Mouse (Mus musculus) limb, embryonic 14.5 days (tissue): Measurements from ENCODE around the gene Dusp18. TPM values are rescaled to one million over a fixed set of nuclear protein-coding genes. Genes with fewer than 3 reads are reported as not detected.

Experiments used
- ATAC-seq: fragments of 200-750 bp; cut with Nextera tagmentation; 2 replicates; pipeline ENCODE4 v1.8.0; 2017; ENCODE audit warnings: low read depth, moderate number of reproducible peaks, moderate TSS enrichment; ENCODE audit not compliant: low FRiP score
- DNase-seq: peaks from one replicate; pipeline ENCODE4 v3.0.0-alpha.2; 2015; ENCODE audit warnings: low spot score
- H3K27ac ChIP-seq: fragments of 300-500 bp; sonication (generic); replicated peaks from 2 replicates; pipeline ENCODE4 v1.5.1; 2014; ENCODE audit warnings: low read depth, mild to moderate bottlenecking, low read length, moderate library complexity, mixed read lengths
- H3K27me3 ChIP-seq: fragments of 300-500 bp; sonication (generic); 2 replicates; pipeline ENCODE4 v1.6.1; 2014; ENCODE audit warnings: low read length, mixed read lengths; ENCODE audit not compliant: control insufficient read depth, insufficient read depth
- H3K36me3 ChIP-seq: fragments of 300-500 bp; sonication (generic); 2 replicates; pipeline ENCODE4 v1.6.1; 2014; ENCODE audit warnings: mild to moderate bottlenecking, low read length, moderate library complexity, mixed read lengths; ENCODE audit not compliant: control insufficient read depth, insufficient read depth
- H3K4me1 ChIP-seq: fragments of 300-500 bp; sonication (generic); 2 replicates; pipeline ENCODE4 v1.6.1; 2014; ENCODE audit warnings: antibody characterized with exemption, low read length, mixed read lengths; ENCODE audit not compliant: control insufficient read depth, insufficient read depth
- H3K4me2 ChIP-seq: fragments of 300-500 bp; sonication (generic); replicated peaks from 2 replicates; pipeline ENCODE4 v1.6.1; 2014; ENCODE audit warnings: low read depth, mild to moderate bottlenecking, low read length, moderate library complexity; ENCODE audit not compliant: severe bottlenecking
- H3K4me3 ChIP-seq: fragments of 300-500 bp; sonication (generic); replicated peaks from 2 replicates; pipeline ENCODE4 v1.5.1; 2014; ENCODE audit warnings: low read length
- H3K9ac ChIP-seq: fragments of 300-500 bp; sonication (generic); 2 replicates; pipeline ENCODE4 v1.6.1; 2014; ENCODE audit warnings: mild to moderate bottlenecking, low read depth, low read length, moderate library complexity; ENCODE audit not compliant: severe bottlenecking
- H3K9me3 ChIP-seq: fragments of 300-500 bp; sonication (generic); 2 replicates; pipeline ENCODE4 v1.6.1; 2016; ENCODE audit warnings: low read length; ENCODE audit not compliant: control insufficient read depth
- POLR2A ChIP-seq: fragments of 200-500 bp; IDR thresholded peaks from 2 replicates; pipeline ENCODE4 v1.8.0; 2012; ENCODE audit warnings: inconsistent platforms, mild to moderate bottlenecking, moderate library complexity, borderline replicate concordance; ENCODE audit not compliant: insufficient read depth, insufficient read length; ENCODE audit errors: extremely low read depth
- WGBS: fragments of 180-500 bp; shearing (Covaris S2); extraction: QIAGEN DNeasy Blood & Tissue Kit; methylation state at CpG from one replicate; pipeline ENCODE4 v1.1.7; 2014; 5-methylcytosine and 5-hydroxymethylcytosine counted together
- polyA plus RNA-seq, 2 experiments: library from polyadenylated mRNA; depleted of rRNA in 1 of 2; stranded (reverse) in 1 of 2; unstranded in 1 of 2; fragments of >200 nt; fragmentation: Nextera tagmentation in 1 of 2; extraction: Ambion mirVana in 1 of 2; gene quantifications; 2 replicates each; pipeline versions ENCODE4 v1.2.1 to v1.2.3; 2012 to 2014

Dusp18 gene
- polyA plus RNA-seq, 2 experiments, result 6.3 to 8.5 TPM

DNA sequence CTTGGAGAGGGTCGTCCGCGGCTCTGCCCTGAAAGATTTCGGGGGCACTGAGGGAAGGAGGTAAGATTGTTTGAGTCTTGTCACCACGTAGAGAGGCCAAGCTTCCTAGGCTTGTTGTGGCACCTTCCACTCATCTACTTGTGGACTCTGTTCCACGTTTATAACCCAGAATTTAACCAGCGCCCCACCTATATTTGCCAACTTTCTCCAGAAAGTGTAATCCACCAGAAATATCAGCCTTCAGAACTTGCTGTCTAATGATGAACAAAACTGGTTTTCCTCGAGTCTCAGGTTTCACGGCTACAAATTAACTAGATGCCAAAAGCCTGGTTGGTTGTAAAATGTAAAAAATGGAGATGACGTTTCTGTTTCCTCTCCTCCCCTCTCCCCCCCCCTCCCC, 418 bp downstream of the Dusp18 start:
- no peak for TF ChIP-seq POLR2A
- H3K4me1 ChIP-seq, result no peaks in the 10 kb centered on the region
- peaks cover 9% of the 10 kb centered on the region for H3K36me3 ChIP-seq
- peak overlapping the region; percentile 85 for H3K27ac ChIP-seq
- H3K27me3 ChIP-seq, result no peaks in the 10 kb centered on the region
- ATAC-seq (no peak), DNase-seq (peak; percentile 63)
- H3K4me3 ChIP-seq, result peak overlapping the region; percentile 53
- peak overlapping the region; percentile 92 for H3K4me2 ChIP-seq
- no peaks in the 10 kb centered on the region for H3K9me3 ChIP-seq
- H3K9ac ChIP-seq, result peak overlapping the region; percentile 73
- 2% methylated on average over 10 of the region's 10 CpGs for whole genome bisulfite sequencing

DNA sequence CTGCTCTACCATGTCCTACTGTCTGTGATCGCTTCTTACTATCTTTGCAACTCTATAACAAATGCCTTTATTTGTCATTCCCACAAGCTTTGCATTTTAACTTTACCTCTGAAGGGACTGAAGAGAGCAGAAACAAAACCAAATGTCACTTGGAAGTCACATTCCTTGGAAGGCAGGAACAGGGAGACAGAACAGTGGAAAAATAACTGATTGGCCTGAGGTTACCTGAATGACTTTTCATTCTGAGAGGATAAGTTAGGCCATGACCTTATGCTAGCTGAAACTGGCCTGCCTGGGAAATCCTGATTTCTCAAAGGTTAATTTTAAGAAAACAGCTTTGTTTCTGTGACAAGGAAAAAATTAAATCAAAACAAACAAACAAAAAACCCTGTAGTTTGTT, 893 bp downstream of the Dusp18 start:
- H3K27me3 ChIP-seq, result no peaks in the 10 kb centered on the region
- 91% methylated on average over 1 of the region's 1 CpGs for WGBS
- no peak overlapping the region for H3K27ac ChIP-seq

DNA sequence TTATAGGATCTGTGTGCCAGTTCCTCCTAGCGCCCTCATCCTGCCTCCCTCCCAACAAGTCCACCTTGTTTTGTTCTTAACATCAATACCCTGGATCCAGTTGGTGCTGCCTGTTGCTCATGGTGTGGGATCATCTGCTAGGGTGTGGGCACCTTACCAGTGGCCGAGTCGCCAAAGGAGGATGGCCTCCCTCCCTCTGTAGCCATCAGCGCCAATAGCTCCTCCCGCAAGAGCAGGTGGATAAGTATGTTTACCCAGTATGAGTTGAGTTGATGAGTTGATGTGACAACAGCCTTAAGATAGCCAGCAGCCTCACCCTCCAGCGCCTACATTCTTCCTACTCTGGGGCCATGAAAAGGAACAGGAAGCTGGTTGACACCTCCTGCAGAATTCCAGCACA, 5.3 kb downstream of the Dusp18 start:
- H3K4me3 ChIP-seq, result no peak overlapping the region
- ATAC-seq (no peak), DNase-seq (no peak)
- no peaks in the 10 kb centered on the region for H3K9me3 ChIP-seq
- no peaks in the 10 kb centered on the region for H3K4me1 ChIP-seq
- H3K36me3 ChIP-seq, result peaks cover 9% of the 10 kb centered on the region
- no peak for TF ChIP-seq POLR2A
- no peak overlapping the region for H3K27ac ChIP-seq
- H3K4me2 ChIP-seq, result no peak overlapping the region
- H3K9ac ChIP-seq, result no peak overlapping the region
- no peaks in the 10 kb centered on the region for H3K27me3 ChIP-seq
- WGBS, result 76% methylated on average over 6 of the region's 6 CpGs

More for the DNA sequence above, 893 bp downstream of the Dusp18 start:
- Histone ChIP-seq H3K4me3 (no peak overlapping the region), H3K36me3 (peaks cover 9% of the 10 kb centered on the region), H3K4me2 (no peak overlapping the region), H3K9ac (no peak overlapping the region), H3K4me1 (no peaks in the 10 kb centered on the region), H3K9me3 (no peaks in the 10 kb centered on the region)
- DNase-seq, result no peak
- no peak for ATAC-seq
- TF ChIP-seq POLR2A, result no peak

DNA sequence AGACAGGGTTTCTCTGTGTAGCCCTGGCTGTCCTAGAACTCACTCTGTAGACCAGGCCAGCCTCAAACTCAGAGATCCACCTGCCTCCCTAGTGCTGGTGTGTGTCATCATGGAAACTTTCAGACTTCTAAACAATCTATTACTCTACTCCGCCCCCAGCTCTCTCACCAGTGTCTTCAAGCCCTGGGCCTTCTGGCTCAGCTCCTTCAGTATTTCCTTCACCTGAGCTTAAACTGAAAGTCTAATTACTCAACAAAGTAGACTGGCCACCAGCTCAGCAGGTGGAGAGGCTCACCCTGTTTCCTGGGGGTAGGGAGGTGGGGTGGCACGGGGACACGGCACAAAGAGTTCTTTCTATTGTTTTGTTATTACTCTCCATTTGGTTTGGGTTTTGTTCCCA, 7.5 kb downstream of the Dusp18 start:
- Histone ChIP-seq H3K4me3 (no peak overlapping the region), H3K27me3 (no peaks in the 10 kb centered on the region), H3K4me2 (no peak overlapping the region), H3K27ac (no peak overlapping the region), H3K9ac (no peak overlapping the region), H3K4me1 (no peaks in the 10 kb centered on the region), H3K9me3 (no peaks in the 10 kb centered on the region), H3K36me3 (peaks cover 6% of the 10 kb centered on the region)
- 88% methylated on average over 3 of the region's 3 CpGs for WGBS
- ATAC-seq (no peak), DNase-seq (no peak)
- TF ChIP-seq POLR2A, result no peak

DNA sequence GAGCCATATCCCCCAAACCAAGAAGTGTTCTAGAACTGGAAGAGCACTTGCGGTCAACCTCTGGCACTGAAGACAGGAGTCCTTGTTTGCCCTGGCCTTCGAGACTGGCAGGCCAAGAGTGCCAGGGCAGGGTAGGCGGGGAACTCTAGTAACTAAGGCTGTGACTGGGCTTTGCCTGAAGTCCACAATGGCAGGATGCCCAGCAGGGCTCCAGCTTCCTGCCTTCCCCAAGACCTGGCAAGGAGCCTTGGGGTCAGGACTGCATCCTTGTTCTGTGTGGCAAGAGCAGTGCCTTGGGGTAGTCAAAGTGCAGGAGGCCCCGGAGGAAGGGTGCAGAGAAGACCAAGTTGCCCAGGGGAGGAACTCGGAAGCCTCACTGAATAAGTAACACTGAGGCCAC, 8.0 kb downstream of the Dusp18 start:
- H3K4me2 ChIP-seq, result no peak overlapping the region
- H3K4me1 ChIP-seq, result no peaks in the 10 kb centered on the region
- no peaks in the 10 kb centered on the region for H3K27me3 ChIP-seq
- H3K4me3 ChIP-seq, result no peak overlapping the region
- H3K27ac ChIP-seq, result no peak overlapping the region
- no peak overlapping the region for H3K9ac ChIP-seq
- H3K36me3 ChIP-seq, result peaks cover 6% of the 10 kb centered on the region
- ATAC-seq (no peak), DNase-seq (no peak)
- TF ChIP-seq POLR2A, result no peak
- WGBS, result 81% methylated on average over 5 of the region's 5 CpGs
- no peaks in the 10 kb centered on the region for H3K9me3 ChIP-seq

DNA sequence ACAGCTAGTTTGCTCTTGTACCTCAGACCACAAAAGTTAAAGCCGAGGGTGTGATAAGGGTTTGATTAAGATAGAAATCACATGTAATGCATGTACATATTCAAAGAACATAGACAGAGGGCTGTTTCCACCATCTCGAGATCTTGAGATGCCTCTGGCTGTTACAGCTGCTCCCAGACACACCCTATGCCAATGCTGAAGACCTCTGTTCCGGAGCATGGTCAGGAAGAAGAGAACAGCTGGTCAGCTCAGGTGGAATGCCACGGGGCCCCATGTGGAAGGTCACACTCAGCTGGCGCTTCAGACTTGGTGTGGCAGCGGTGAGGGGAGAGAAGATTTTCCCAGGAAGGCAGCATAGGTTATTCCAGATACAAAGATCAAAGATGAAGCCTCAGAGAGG, 9.6 kb downstream of the Dusp18 start:
- DNase-seq (no peak), ATAC-seq (no peak)
- H3K27me3 ChIP-seq, result no peaks in the 10 kb centered on the region
- 76% methylated on average over 6 of the region's 6 CpGs for WGBS
- 0 out of 2 replicates have a peak, but pooled peaks cover 2% of the 10 kb centered on the region for H3K36me3 ChIP-seq
- no peak overlapping the region for H3K27ac ChIP-seq
- H3K9ac ChIP-seq, result no peak overlapping the region
- H3K4me1 ChIP-seq, result no peaks in the 10 kb centered on the region
- H3K9me3 ChIP-seq, result no peaks in the 10 kb centered on the region
- H3K4me2 ChIP-seq, result no peak overlapping the region
- H3K4me3 ChIP-seq, result no peak overlapping the region
- TF ChIP-seq POLR2A, result no peak
